ENCODE assay signal across 35 mouse cellular contexts in the genomic region with DNA sequence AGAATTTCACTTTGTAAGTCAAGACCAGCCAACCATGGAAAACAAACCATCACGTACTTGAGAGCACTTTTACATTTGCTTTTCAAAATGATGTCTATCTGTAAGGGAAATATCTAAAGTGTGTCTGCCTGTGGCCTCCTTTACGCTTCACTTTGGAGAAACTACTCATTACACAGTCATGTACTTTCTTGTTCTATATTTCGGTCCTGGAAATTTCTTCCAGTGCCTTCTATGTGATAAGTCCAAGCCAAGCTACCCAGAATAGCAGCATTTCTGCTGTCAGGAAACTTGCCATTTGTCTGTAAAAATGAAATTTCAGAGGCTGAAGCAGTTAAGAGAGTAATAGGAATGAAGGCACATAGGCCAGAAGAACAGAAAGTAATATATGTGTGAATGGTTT.
"Had no signal": no experiment of that assay in that cellular context is flagged by ENCODE, and none has a peak within 500 bp of the region (broad histone marks: within the 10 kb centered on the region; RNA-seq: fewer than 3 reads in every experiment).

No protein-coding gene starts in this region.

- H3K27me3 ChIP-seq: heart, embryonic 12.5 days; heart, embryonic 13.5 days; heart, embryonic 15.5 days; hindbrain, embryonic 12.5 days; hindbrain, embryonic 13.5 days; hindbrain, embryonic 15.5 days; intestine, embryonic 15.5 days; kidney, embryonic 15.5 days had no signal

- H3K36me3 ChIP-seq: heart, embryonic 12.5 days; heart, embryonic 15.5 days; hindbrain, embryonic 12.5 days; hindbrain, embryonic 13.5 days; hindbrain, embryonic 15.5 days; intestine, embryonic 15.5 days; kidney, embryonic 15.5 days had no signal

- ATAC-seq: hindbrain, embryonic 16.5 days; hindbrain, postnatal 0 days; inflammation-experienced regulatory T-cells, adult 6 months; intestine, embryonic 15.5 days; intestine, embryonic 16.5 days; intestine, postnatal 0 days had no signal

- H3K4me1 ChIP-seq: heart, embryonic 12.5 days; heart, embryonic 13.5 days; hindbrain, embryonic 10.5 days; hindbrain, embryonic 12.5 days; hindbrain, embryonic 13.5 days; hindbrain, embryonic 15.5 days; intestine, embryonic 15.5 days; kidney, embryonic 15.5 days had no signal

- H3K4me2 ChIP-seq: heart, embryonic 11.5 days; heart, embryonic 12.5 days; heart, embryonic 13.5 days; heart, embryonic 15.5 days; hindbrain, embryonic 12.5 days; hindbrain, embryonic 13.5 days; hindbrain, embryonic 14.5 days; hindbrain, embryonic 15.5 days; intestine, embryonic 15.5 days; kidney, embryonic 15.5 days had no signal

- H3K27ac ChIP-seq: heart, embryonic 13.5 days; heart, embryonic 15.5 days; hindbrain, embryonic 10.5 days; hindbrain, embryonic 12.5 days; hindbrain, embryonic 13.5 days; hindbrain, embryonic 14.5 days; hindbrain, embryonic 15.5 days; hindbrain, postnatal 0 days; intestine, embryonic 15.5 days; kidney, embryonic 15.5 days; kidney, postnatal 0 days; layer of hippocampus, adult 2 months; left cerebral cortex, adult 2 months had no signal

- H3K4me3 ChIP-seq: heart, embryonic 12.5 days; heart, embryonic 13.5 days; heart, embryonic 15.5 days; hindbrain, embryonic 10.5 days; hindbrain, embryonic 12.5 days; hindbrain, embryonic 13.5 days; hindbrain, embryonic 15.5 days; intestine, embryonic 15.5 days; kidney, embryonic 15.5 days; layer of hippocampus, adult 2 months; left cerebral cortex, adult 2 months had no signal

- DNase-seq: heart, postnatal 10 days; heart, postnatal 14 days; heart, postnatal 36 days; heart, postnatal 4 days; kidney, adult 11 months; kidney, adult 18-20 months; kidney, adult 2 months; kidney, adult 8-10 months; kidney, adult 9 months; kidney, postnatal 10 days; kidney, postnatal 14 days; kidney, postnatal 25 days; kidney, postnatal 36 days; kidney, postnatal 4 days; layer of hippocampus, adult 9-11 months; layer of hippocampus, postnatal 36 days had no signal

- H3K9ac ChIP-seq: heart, embryonic 12.5 days; heart, embryonic 13.5 days; heart, embryonic 15.5 days; hindbrain, embryonic 12.5 days; hindbrain, embryonic 13.5 days; hindbrain, embryonic 14.5 days; hindbrain, embryonic 15.5 days; intestine, embryonic 15.5 days; kidney, embryonic 15.5 days had no signal

- H3K9me3 ChIP-seq: heart, embryonic 12.5 days; heart, embryonic 13.5 days; heart, embryonic 15.5 days; hindbrain, embryonic 10.5 days; hindbrain, embryonic 12.5 days; hindbrain, embryonic 13.5 days; hindbrain, embryonic 15.5 days; intestine, embryonic 15.5 days; kidney, embryonic 15.5 days had no signal
